Mouse (Mus musculus): Measurements from ENCODE around the gene Cntnap5a.
"Not testable (repeated sequence)": the region's sequence is repeated elsewhere in the genome, so short reads cannot be mapped to it uniquely, and the experiment has no call there.

Gene Cntnap5a

GRCm38 (mm10) chr1:116044083-116044482 lies 359.5 kb downstream of the Cntnap5a start:
- no peak for DNase-seq (ENCODE audit: low spot score)

- DNase-seq (ENCODE audit: low spot score) = no peak
Measured at GRCm38 (mm10) chr1:116107010-116107723, 422.6 kb downstream of the Cntnap5a start.

DNA sequence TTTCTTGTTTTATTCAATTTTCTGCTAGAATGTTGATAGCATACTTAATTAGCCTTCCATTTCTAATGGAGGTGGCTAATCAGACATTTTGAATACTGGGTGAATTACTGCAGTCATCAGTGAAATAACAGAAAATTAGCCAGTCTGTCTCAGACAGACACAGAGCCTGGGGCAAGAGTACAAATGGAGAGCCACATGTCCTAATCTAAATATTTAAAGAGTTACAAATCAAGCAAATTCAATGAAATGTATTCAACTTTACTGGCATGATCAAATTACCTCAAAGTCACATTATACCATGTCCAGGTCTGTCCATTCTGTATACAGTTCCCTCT lies 423.1 kb downstream of the Cntnap5a start:
- DNase-seq (ENCODE audit: low spot score) = no peak

- DNase-seq (ENCODE audit: low spot score) = no peak
Measured at GRCm38 (mm10) chr1:116108381-116108780, 423.8 kb downstream of the Cntnap5a start.

- DNase-seq (ENCODE audit: low spot score) = no peak
Measured at GRCm38 (mm10) chr1:116125767-116126166, 441.2 kb downstream of the Cntnap5a start.

GRCm38 (mm10) chr1:116127085-116127484 lies 442.5 kb downstream of the Cntnap5a start:
- no peak for DNase-seq (ENCODE audit: low spot score)

DNA sequence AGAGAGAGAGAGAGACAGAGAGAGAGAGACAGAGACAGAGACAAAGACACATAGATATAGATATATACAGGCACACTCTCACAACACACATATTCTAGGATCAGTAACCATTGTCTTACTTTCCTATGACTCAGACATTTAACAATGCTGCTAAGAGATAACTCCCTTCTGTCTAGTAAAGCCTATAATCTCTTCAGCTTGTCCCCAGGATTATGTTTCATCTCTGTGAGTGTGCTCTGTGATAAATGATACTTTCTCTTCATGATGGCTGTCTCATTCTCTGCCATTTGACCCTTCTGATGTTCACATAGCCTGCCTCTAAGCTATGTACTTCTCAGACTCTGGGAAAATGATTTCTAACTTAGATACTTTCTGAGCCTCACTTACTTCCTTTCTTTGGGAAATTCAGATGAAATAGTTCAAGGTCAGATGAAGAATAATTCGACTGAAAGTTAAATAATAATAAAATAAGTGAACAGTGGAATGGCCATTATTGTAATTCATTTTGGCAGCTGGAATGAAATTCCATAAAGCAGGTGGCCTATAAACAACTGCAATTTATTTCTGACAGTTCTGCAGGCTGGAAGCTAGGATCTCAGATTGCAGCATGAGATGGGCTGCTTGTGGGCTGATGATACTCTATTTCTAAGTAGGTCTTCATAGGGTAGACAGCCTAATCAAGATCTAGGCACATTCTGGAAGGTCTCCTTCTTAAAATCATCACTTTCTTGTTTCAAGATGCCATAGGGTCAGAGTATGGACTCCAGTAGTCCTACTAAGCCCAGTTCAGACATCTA lies 444.1 kb downstream of the Cntnap5a start:
- DNase-seq (ENCODE audit: low spot score) = no peak

DNA sequence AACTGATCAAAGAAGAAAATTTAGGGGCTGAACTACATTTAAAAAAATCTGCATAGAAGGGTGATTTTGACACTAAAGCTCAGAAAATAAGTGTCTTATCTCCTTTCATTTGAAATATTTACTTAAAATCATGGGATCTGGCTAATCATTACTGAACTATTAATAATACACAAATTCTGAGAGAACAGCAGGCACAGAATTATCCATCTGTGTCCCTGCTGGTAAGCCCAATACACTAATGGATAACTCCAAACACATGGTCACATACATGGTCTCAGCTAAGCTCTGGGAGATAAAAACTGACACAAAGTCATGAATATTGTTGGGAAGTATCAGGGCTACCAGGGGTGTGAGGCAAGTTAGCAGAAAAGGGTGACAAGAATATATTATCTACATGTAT lies 447.9 kb downstream of the Cntnap5a start:
- DNase-seq (ENCODE audit: low spot score) = no peak

- no peak for DNase-seq (ENCODE audit: low spot score)
Measured at GRCm38 (mm10) chr1:116149764-116150369, 465.3 kb downstream of the Cntnap5a start.

DNA sequence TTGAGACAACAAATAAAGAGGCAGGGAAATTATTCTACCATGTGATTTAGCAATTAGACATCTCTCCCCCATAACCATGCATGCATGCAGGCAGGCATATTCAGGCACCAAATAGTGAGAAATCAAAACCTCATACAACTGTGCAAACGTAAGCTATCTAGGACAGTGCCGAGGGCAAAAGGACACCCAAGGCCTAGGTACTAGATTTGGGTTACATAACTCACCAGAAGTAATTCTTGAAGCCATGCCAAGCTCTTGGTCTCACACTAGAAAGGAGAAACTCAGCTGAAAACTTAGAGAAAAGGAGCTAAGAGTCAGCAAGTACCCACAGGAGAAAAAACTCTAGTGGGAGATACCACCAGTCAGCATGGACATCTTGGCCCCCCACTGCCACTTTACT lies 499.9 kb downstream of the Cntnap5a start:
- DNase-seq (ENCODE audit: low spot score) = no peak

- not testable (repeated sequence) for DNase-seq (ENCODE audit: low spot score)
Measured at GRCm38 (mm10) chr1:116188142-116188541, 503.6 kb downstream of the Cntnap5a start.

GRCm38 (mm10) chr1:116192299-116192698 lies 507.7 kb downstream of the Cntnap5a start:
- no peak for DNase-seq (ENCODE audit: low spot score)

DNA sequence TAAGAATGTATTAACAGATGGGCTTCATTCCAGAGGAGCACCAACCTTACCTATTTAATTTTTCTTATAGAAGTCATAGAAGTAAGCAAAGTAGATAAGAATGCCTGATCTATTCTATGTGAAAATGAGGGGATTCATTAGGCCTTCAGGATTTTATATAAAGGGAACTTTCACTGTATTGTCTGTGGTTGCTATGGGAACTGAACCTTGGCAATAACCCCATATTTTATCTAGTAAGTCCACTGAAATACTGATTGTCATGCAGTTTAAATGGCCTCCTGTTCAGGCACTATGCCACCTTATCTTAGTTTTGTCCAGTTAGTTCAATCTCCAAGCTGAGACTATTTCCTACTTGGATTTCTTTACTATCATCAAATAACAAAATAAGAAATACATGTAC lies 532.3 kb downstream of the Cntnap5a start:
- no peak for DNase-seq (ENCODE audit: low spot score)

DNA sequence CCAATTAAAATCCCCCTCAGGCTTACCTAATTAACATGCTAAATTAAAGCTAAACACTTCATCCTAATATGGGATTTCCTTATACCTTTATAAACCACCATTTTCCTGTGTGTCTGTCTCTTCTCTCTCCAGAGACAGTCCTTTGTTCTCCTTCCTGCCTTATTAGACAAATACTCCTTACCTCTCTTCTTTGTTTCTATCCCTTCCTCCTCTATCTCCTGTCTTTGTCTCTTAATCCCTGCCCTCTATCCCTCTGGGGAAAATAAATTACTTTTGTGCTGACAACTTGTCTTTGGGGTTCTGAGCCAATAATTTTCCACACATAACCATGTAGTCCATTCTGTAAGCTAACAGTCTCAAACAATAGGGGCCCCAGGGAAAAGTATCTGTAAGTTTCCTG lies 556.0 kb downstream of the Cntnap5a start:
- DNase-seq (ENCODE audit: low spot score) = no peak

DNA sequence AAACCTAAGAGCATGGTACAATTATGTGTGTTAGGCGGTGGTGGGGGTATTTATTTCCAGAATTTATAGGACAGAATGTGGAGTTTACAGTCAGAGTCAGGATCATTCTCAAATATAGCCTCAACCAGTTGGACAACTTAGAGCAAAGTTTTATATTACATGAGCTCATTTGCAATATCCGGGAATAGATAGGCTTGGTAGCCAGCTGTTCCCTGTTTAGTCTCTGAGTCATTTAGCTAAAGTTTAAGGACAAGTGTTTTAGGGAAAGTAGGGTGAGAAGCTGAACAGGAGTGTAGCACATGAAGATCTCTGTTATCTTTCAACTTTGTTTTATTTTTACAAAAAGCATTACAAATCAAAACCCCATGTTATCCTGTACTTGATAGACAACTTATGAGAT lies 559.3 kb downstream of the Cntnap5a start:
- DNase-seq (ENCODE audit: low spot score) = no peak

DNA sequence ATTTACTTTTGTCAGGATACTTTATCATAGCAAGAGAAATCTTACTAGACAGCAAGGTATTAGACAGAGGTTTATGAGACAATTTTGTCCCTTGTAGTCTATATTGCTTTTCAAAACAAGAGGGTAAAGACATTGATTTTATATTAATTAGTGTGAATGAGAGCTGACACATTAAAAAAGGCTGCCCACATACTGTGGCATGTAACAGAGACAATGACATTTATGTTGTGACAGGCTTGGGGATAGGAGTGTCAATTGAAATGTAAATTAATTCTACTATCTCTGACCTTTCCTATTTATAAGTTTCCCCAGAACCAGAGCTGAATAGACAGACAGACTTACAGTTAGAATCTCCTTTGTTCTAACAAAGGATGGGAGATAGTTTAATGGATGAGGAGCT lies 596.6 kb downstream of the Cntnap5a start:
- DNase-seq (ENCODE audit: low spot score) = no peak

GRCm38 (mm10) chr1:116283968-116284367 lies 599.4 kb downstream of the Cntnap5a start:
- DNase-seq (ENCODE audit: low spot score) = no peak

DNA sequence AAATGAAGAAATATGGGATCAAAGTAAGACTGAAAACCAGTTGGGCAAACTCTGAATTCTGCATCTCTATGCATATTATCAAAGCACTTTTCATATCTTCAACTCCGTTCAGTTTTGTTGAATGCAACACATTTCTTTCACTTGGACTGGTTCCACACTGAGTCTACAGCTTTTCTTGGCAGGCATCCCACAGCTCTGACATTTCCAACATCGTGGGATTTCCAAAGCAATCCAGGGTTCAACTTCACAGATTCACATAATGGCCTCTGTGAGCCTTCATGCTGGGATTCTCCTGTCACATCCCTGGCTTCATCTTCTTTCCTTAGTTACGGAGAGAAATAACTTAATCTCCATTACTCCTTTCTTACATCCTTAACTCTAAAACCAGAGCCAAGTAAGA lies 622.0 kb downstream of the Cntnap5a start:
- no peak for DNase-seq (ENCODE audit: low spot score)

DNA sequence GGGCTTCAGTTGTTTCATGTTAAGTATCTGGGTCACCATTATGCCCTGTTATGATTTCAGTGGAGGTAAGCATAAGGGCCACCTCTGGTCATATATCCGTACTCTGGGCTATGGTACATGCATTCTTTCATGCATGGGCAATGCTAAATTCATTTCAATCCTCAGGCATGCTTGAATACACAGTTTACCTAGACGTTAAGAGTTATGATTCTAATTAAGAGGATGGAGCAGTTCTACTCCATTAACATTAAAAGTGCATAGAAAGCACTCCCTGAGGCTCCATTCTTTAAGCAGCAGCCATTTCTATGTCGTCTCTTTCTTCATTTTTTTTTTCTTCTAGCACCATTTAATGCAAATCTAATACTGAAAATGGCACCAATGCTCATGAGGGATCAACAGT lies 627.0 kb downstream of the Cntnap5a start:
- no peak for DNase-seq (ENCODE audit: low spot score)

DNA sequence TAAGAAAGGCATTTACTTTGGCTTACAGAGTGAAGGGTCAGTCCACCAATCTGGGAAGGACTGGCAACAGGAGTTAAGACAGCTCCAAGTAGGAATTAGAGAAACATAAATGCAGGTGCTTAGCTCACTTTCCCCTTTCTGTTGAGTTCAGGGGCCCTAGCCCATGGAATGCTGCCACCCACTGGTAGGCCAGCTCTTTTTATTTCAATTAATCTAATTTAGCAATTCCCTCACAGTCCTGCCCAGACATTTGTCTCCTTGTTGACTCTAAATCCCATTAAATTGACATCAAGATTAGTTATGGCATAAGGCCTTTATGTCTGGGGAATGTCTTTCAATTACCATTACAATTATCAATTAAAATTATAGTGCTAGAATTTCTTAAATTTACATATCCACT lies 628.7 kb downstream of the Cntnap5a start:
- DNase-seq (ENCODE audit: low spot score) = no peak

DNA sequence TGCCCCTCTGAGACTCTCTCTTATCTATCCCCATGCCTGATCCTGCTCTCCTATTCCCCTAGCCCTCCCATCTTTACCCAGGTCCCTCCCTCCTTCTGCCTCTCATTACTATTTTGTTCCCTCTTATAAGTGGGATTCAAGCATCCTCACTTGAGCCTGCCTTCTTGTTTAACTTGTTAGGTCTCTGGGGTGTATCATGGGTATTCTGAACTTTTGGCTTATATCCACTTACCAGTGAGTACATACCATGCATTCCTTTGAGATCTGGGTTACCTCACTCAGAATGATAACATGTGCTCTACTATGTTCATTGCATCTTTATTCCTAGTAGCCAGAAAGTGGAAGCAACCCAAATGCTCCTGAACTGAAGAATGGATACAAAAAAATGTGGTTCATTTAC lies 639.9 kb downstream of the Cntnap5a start:
- no peak for DNase-seq (ENCODE audit: low spot score)

GRCm38 (mm10) chr1:116353669-116354068 lies 669.1 kb downstream of the Cntnap5a start:
- no peak for DNase-seq (ENCODE audit: low spot score)

GRCm38 (mm10) chr1:116365606-116366005 lies 681.0 kb downstream of the Cntnap5a start:
- DNase-seq (ENCODE audit: low spot score) = no peak
